Mouse (Mus musculus) limb, embryonic 12.5 days (tissue): ENCODE results near the gene Olfr1406. TPM values are rescaled to one million over a fixed set of nuclear protein-coding genes. Genes with fewer than 3 reads are reported as not detected.

ENCODE experiments used
- polyA plus RNA-seq: library from polyadenylated mRNA; unstranded; fragments of >200 nt; fragmentation: Nextera tagmentation; extraction: Ambion mirVana; gene quantifications from 2 replicates; pipeline ENCODE4 v1.2.1, GENCODE M21; 2016

The Olfr1406 gene
- polyA plus RNA-seq, 1 experiment from 2014 or later = not detected

Other genes with a start within 250 kb of the Olfr1406 start
- gene Olfr16, start 240.2 kb downstream of the Olfr1406 start, polyA plus RNA-seq = not detected in 2 replicates
- not detected in 2 replicates for gene Olfr1408, start 53.3 kb downstream of the Olfr1406 start, polyA plus RNA-seq
- not detected in 2 replicates for gene Olfr218, start 7.2 kb upstream of the Olfr1406 start, polyA plus RNA-seq
- gene Olfr1404, start 21.8 kb upstream of the Olfr1406 start, polyA plus RNA-seq = not detected in 2 replicates
- not detected in 2 replicates for gene Fcer1a, start 36.6 kb upstream of the Olfr1406 start, polyA plus RNA-seq
- gene Olfr418, start 75.4 kb upstream of the Olfr1406 start, polyA plus RNA-seq = not detected in 2 replicates
- gene Mptx2, start 87.1 kb upstream of the Olfr1406 start, polyA plus RNA-seq = not detected in 2 replicates
- gene Ackr1, start 143.1 kb upstream of the Olfr1406 start, polyA plus RNA-seq = 0.91 and 1.3 TPM in 2 replicates
- gene Aim2, start 160.2 kb upstream of the Olfr1406 start, polyA plus RNA-seq = 1.1 and 1.5 TPM in 2 replicates
- gene Cadm3, start 177.1 kb upstream of the Olfr1406 start, polyA plus RNA-seq = 0.50 and 0.61 TPM in 2 replicates